In genomic region chr4:106678442-106679118, GRCm38 (mm10) we compare ENCODE assay signal across 7 mouse cellular contexts. TPM values are rescaled to one million over a fixed set of nuclear protein-coding genes. Genes with fewer than 3 reads are reported as not detected.
DNase-seq lines count a peak whose midpoint lies in the region; ATAC-seq and TF ChIP-seq lines count a peak whose summit lies in the region.

TSS of gene Ttc4 (minus strand) at chr4:106678944.

- peak; percentile 26; the same call in 1 of the 2 replicates for TF ChIP-seq CTCF in intestine, postnatal 0 days (IDR thresholded peaks at IDR 0.05; ENCODE audit: low read depth)
- TF ChIP-seq CTCF in small intestine, adult 2 months (IDR thresholded peaks at IDR 0.05; ENCODE audit: extremely low read depth, insufficient read length, insufficient replicate concordance, low read depth, low read length) = no peak

- H3K36me3 ChIP-seq in embryonic facial prominence, embryonic 10.5 days (replicated peaks) = peaks cover 40% of the 10 kb centered on the region
- peaks cover 28% of the 10 kb centered on the region for H3K36me3 ChIP-seq in intestine, postnatal 0 days (ENCODE audit: control insufficient read depth, insufficient read depth)
- H3K36me3 ChIP-seq in midbrain, embryonic 12.5 days = peaks cover 31% of the 10 kb centered on the region
- peaks cover 26% of the 10 kb centered on the region for H3K36me3 ChIP-seq in small intestine, adult 2 months (ENCODE audit: control insufficient read depth, insufficient read depth, low read length)

- H3K27me3 ChIP-seq in embryonic facial prominence, embryonic 10.5 days (replicated peaks; ENCODE audit: low read depth, poor library complexity, severe bottlenecking) = no peaks in the 10 kb centered on the region
- H3K27me3 ChIP-seq in intestine, postnatal 0 days (replicated peaks; ENCODE audit: control insufficient read depth, insufficient read depth, low read length) = no peaks in the 10 kb centered on the region
- peaks cover 4% of the 10 kb centered on the region; the same call in 1 of the 2 replicates for H3K27me3 ChIP-seq in midbrain, embryonic 12.5 days
- no peaks in the 10 kb centered on the region for H3K27me3 ChIP-seq in small intestine, adult 2 months (ENCODE audit: control insufficient read depth, insufficient read depth, low read length)

- H3K9me3 ChIP-seq in embryonic facial prominence, embryonic 10.5 days = no peaks in the 10 kb centered on the region
- no peaks in the 10 kb centered on the region for H3K9me3 ChIP-seq in intestine, postnatal 0 days (ENCODE audit: control insufficient read depth)
- no peaks in the 10 kb centered on the region for H3K9me3 ChIP-seq in midbrain, embryonic 12.5 days

- H3K4me1 ChIP-seq in embryonic facial prominence, embryonic 10.5 days = peaks cover 9% of the 10 kb centered on the region
- no peaks in the 10 kb centered on the region for H3K4me1 ChIP-seq in intestine, postnatal 0 days (replicated peaks; ENCODE audit: control insufficient read depth, insufficient read depth, low read length)
- H3K4me1 ChIP-seq in midbrain, embryonic 12.5 days = peaks cover 10% of the 10 kb centered on the region
- no peaks in the 10 kb centered on the region for H3K4me1 ChIP-seq in small intestine, adult 2 months (ENCODE audit: control insufficient read depth, insufficient read depth, insufficient read length, low read length)

- DNase-seq in adrenal gland, postnatal 10 days = peak; percentile 95
- DNase-seq in embryonic facial prominence, embryonic 10.5 days (ENCODE audit: low spot score) = peak; percentile 97
- DNase-seq in gonadal fat pad, adult 2 months (ENCODE audit: low read depth) = peak; percentile 23
- DNase-seq in left cerebral cortex, postnatal 4 days = peak; percentile 90

- peak; percentile 83 for TF ChIP-seq POLR2A in small intestine, adult 2 months (IDR thresholded peaks at IDR 0.05; ENCODE audit: low read depth, low read length)

- WGBS in embryonic facial prominence, embryonic 10.5 days = under 1% methylated on average over 43 of the region's 43 CpGs
- under 1% methylated on average over 43 of the region's 43 CpGs for WGBS in intestine, postnatal 0 days
- under 1% methylated on average over 43 of the region's 43 CpGs for WGBS in midbrain, embryonic 12.5 days
- WGBS in small intestine, adult 2 months = under 1% methylated on average over 43 of the region's 43 CpGs

- H3K9ac ChIP-seq in intestine, postnatal 0 days (ENCODE audit: low read depth, low read length) = peak within 1 kb of the TSS; percentile 71
- peak within 1 kb of the TSS; percentile 87 for H3K9ac ChIP-seq in midbrain, embryonic 12.5 days (replicated peaks)

- H3K4me2 ChIP-seq in intestine, postnatal 0 days (replicated peaks; ENCODE audit: low read depth) = peak within 1 kb of the TSS; percentile 65
- H3K4me2 ChIP-seq in midbrain, embryonic 12.5 days (replicated peaks) = peak within 1 kb of the TSS; percentile 92

- intact Hi-C loops in left cerebral cortex, postnatal 4 days (cut with DNase I) = no loop called here

- peak within 1 kb of the TSS; percentile 87 for H3K27ac ChIP-seq in embryonic facial prominence, embryonic 10.5 days (replicated peaks)
- H3K27ac ChIP-seq in intestine, postnatal 0 days (ENCODE audit: low read depth, low read length) = peak within 1 kb of the TSS; percentile 52; the same call in 1 of the 2 replicates
- H3K27ac ChIP-seq in midbrain, embryonic 12.5 days (replicated peaks) = no peak within 1 kb of the TSS; the same call in 1 of the 2 replicates
- H3K27ac ChIP-seq in small intestine, adult 2 months (ENCODE audit: insufficient read depth, low read depth, low read length) = peak within 1 kb of the TSS; percentile 2; the same call in 1 of the 2 replicates

- ATAC-seq in intestine, postnatal 0 days = peak; percentile 96
- ATAC-seq in midbrain, embryonic 12.5 days (ENCODE audit: low FRiP score, low read depth) = peak; percentile 98

- H3K4me3 ChIP-seq in embryonic facial prominence, embryonic 10.5 days = peak within 1 kb of the TSS; percentile 92
- peak within 1 kb of the TSS; percentile 73 for H3K4me3 ChIP-seq in intestine, postnatal 0 days (ENCODE audit: low read depth, low read length)
- peak within 1 kb of the TSS; percentile 85 for H3K4me3 ChIP-seq in midbrain, embryonic 12.5 days
- peak within 1 kb of the TSS; percentile 79 for H3K4me3 ChIP-seq in small intestine, adult 2 months (ENCODE audit: low read depth, low read length)

RNA-seq across cellular contexts. Expression of gene Ttc4, which starts in this region (rescaled TPM):
- 10 to 100 TPM; 23.1 to 27.2 TPM for total RNA-seq in adrenal gland, postnatal 10 days (2021)
- polyA plus RNA-seq in embryonic facial prominence, embryonic 10.5 days (2016; fragmentation: Nextera tagmentation; extraction: Ambion mirVana) = 107 and 117 TPM in 2 replicates
- 38.6 and 51.6 TPM in 2 replicates for polyA plus RNA-seq in gonadal fat pad, adult 2 months (2012; rRNA removed)
- 29.7 and 35.0 TPM in 2 replicates for polyA plus RNA-seq in intestine, postnatal 0 days (2015; fragmentation: Nextera tagmentation; extraction: Ambion mirVana)
- 10 to 100 TPM; 57.4 to 62.1 TPM for total RNA-seq in left cerebral cortex, postnatal 4 days (2021)
- 101 and 107 TPM in 2 replicates for polyA plus RNA-seq in midbrain, embryonic 12.5 days (2016; fragmentation: Nextera tagmentation; extraction: Ambion mirVana)
- polyA plus RNA-seq in small intestine, adult 2 months (2012; rRNA removed) = 16.9 and 41.4 TPM in 2 replicates

Comparison
In these comparisons a context has a peak if more than half of its experiments do, and no peak if none do; other contexts are left out.
1. DNase-seq: peak in every context shown above with its lines; median percentile 97 in embryonic facial prominence, embryonic 10.5 days; 95 in adrenal gland, postnatal 10 days; 90 in left cerebral cortex, postnatal 4 days; 23 in gonadal fat pad, adult 2 months.